Mouse (Mus musculus): ENCODE measurements at regions not wholly inside any gene's neighbourhood (a gene's known extent, or its start where the extent isn't known, plus 50 kb on each side); places are given as distances from the start of the nearest gene placed in this dataset.

DNA sequence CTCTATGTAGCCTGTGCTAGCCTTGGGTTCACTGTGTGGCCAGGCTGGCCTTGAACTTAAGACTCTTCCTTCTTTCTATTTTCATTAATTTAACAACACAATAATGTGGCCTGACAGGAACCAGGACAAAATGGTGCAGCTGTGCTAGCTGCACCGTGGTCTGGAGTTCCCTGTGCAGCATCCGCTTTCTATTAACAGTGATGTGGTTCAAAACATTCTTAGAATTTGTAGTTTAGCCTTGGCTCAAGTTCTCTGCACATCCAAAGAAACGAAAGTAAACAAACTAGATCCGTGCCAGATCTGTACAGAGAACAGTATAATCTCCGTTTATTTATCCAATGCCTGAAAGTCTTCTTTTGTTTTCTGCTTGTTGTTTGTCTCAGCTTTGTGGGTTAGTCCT is 88.5 kb downstream of the Irx1 start:
- Histone ChIP-seq H3K27ac (ENCODE audit: low read depth, low read length) (no peak overlapping the region), H3K27me3 (ENCODE audit: insufficient read depth, low read length) (no peaks in the 10 kb centered on the region), H3K4me2 (ENCODE audit: low read depth) (no peak overlapping the region), H3K4me3 (ENCODE audit: low read depth, low read length) (no peak overlapping the region), H3K9ac (no peak overlapping the region), H3K9me3 (ENCODE audit: low read length) (no peaks in the 10 kb centered on the region), H3K36me3 (ENCODE audit: insufficient read depth) (no peaks in the 10 kb centered on the region), H3K4me1 (ENCODE audit: insufficient read depth) (no peaks in the 10 kb centered on the region)
- no peak for ATAC-seq
- DNase-seq = no peak
- WGBS = 59% methylated on average over 5 of the region's 5 CpGs
- no peak for TF ChIP-seq CTCF (IDR thresholded peaks at IDR 0.05; ENCODE audit: low read depth)

DNA sequence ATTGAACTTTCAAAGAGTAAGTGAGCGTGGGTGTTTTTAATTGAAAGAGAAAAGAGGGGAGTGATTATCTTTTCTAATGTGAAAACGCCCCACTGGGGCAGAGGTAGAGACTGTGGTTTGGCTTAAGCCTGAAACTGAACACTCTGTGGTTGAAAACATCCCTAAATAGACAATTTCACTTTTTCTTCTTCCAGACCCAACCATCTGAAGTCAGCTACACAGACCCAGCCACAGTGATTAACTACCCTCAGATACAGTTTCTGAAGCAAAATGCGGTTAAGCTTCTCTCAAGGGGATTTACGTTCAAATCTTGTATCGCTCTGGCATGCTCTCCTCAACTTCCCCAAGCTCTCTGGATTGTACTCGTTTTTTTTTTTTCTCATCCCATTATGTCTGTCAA is 94.8 kb downstream of the Irx1 start:
- ATAC-seq = no peak
- no peaks in the 10 kb centered on the region for H3K27me3 ChIP-seq (ENCODE audit: insufficient read depth, low read length)
- H3K27ac ChIP-seq (ENCODE audit: low read depth, low read length) = no peak overlapping the region
- H3K4me2 ChIP-seq (ENCODE audit: low read depth) = no peak overlapping the region
- H3K4me3 ChIP-seq (ENCODE audit: low read depth, low read length) = no peak overlapping the region
- no peaks in the 10 kb centered on the region for H3K4me1 ChIP-seq (ENCODE audit: insufficient read depth)
- no peaks in the 10 kb centered on the region for H3K9me3 ChIP-seq (ENCODE audit: low read length)
- H3K9ac ChIP-seq = no peak overlapping the region
- no peak for TF ChIP-seq CTCF (IDR thresholded peaks at IDR 0.05; ENCODE audit: low read depth)
- DNase-seq = no peak
- no peaks in the 10 kb centered on the region for H3K36me3 ChIP-seq (ENCODE audit: insufficient read depth)
- 76% methylated on average over 6 of the region's 6 CpGs for WGBS

DNA sequence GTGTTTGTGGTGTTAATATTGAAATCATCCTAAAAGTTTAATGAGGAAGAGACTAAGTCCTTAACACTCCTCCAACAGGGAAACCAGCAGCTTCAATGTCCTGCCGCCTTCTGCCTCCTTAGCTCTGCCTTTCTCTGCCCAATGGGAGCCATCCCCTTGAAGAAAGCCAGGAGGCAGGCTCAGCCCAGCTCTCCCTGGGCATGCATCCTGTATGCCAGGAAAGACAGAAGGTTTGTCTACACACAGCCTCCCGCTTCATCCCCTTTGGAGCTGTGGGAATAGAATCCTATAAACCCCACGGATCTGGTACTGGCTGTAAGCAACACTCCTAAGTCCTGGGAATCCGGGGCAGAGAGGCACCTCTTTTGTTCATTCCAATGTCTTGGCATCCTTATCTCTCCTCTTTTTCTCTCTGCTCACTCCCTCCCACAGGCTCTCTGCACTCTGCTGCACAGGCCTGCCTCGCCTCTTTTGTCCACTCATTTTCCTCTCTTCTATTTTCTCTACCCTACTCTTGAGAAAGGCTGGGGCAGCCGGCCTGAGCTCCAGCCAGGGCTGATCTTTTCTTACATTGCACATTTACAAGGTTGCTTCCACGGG is 110.0 kb downstream of the Irx1 start:
- ATAC-seq (peak; percentile 61), DNase-seq (no peak)
- no peak for TF ChIP-seq CTCF (IDR thresholded peaks at IDR 0.05; ENCODE audit: low read depth)

DNA sequence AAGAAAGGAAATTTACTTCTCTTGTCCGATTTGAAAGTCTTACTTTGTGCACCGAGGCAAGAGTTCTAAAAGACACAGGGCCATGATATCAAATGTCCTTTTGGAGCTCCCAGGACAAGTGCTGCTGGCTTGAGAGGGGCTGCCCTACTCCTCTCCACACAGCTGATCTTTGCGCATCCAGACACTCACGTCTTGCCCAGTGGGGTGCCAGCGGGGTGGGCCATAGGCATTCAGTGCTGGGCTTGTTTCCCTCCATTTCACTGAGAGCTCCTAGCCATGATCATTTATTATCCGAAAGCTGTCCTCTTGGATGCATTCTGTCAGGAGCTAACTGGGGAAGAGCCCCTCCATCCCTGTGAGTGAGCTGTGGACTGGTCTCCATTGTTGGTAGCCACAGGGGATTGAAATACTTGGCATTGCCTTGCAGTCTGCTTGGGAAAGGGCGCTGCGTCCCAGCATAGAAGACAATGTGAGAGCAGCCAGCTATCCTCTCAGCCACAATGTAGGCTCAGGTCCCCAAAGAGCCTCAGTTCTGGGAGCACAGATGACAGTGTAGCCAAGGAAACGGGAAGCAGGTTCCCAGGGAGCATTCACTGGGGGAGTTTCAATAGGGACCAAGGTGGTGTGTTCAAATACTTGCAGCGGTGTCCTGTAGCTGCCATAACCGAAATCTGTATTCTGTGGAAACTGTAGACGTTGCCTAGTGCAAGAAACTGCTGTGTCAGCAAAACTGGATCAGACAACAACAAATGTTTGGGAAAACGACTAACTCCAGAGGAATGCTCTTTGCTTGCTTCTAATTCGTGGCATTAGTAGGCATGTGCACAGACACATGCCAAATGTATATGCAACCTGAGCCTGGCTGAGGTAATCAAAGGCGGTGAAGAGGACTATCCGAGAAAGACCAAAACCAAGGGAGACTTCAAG is 159.2 kb downstream of the Irx1 start:
- DNase-seq (peak; percentile 23), ATAC-seq (peak; percentile 66)
- Histone ChIP-seq H3K27ac (ENCODE audit: low read depth, low read length) (no peak overlapping the region), H3K9me3 (ENCODE audit: low read length) (no peaks in the 10 kb centered on the region), H3K9ac (no peak overlapping the region), H3K4me1 (ENCODE audit: insufficient read depth) (no peaks in the 10 kb centered on the region), H3K4me3 (ENCODE audit: low read depth, low read length) (no peak overlapping the region), H3K27me3 (ENCODE audit: insufficient read depth, low read length) (no peaks in the 10 kb centered on the region; the same call in 1 of the 2 replicates), H3K4me2 (ENCODE audit: low read depth) (no peak overlapping the region), H3K36me3 (ENCODE audit: insufficient read depth) (no peaks in the 10 kb centered on the region)
- 46% methylated on average over 16 of the region's 16 CpGs for WGBS
- no peak for TF ChIP-seq CTCF (IDR thresholded peaks at IDR 0.05; ENCODE audit: low read depth)

More for the DNA sequence above, 110.0 kb downstream of the Irx1 start:
- no peaks in the 10 kb centered on the region for H3K9me3 ChIP-seq (ENCODE audit: low read length)
- no peaks in the 10 kb centered on the region for H3K36me3 ChIP-seq (ENCODE audit: insufficient read depth)
- H3K4me3 ChIP-seq (ENCODE audit: low read depth, low read length) = no peak overlapping the region
- no peak overlapping the region for H3K9ac ChIP-seq
- no peaks in the 10 kb centered on the region for H3K27me3 ChIP-seq (ENCODE audit: insufficient read depth, low read length)
- 52% methylated on average over 7 of the region's 7 CpGs for WGBS
- no peak overlapping the region for H3K27ac ChIP-seq (ENCODE audit: low read depth, low read length)
- no peak overlapping the region for H3K4me2 ChIP-seq (ENCODE audit: low read depth)
- no peaks in the 10 kb centered on the region for H3K4me1 ChIP-seq (ENCODE audit: insufficient read depth)

DNA sequence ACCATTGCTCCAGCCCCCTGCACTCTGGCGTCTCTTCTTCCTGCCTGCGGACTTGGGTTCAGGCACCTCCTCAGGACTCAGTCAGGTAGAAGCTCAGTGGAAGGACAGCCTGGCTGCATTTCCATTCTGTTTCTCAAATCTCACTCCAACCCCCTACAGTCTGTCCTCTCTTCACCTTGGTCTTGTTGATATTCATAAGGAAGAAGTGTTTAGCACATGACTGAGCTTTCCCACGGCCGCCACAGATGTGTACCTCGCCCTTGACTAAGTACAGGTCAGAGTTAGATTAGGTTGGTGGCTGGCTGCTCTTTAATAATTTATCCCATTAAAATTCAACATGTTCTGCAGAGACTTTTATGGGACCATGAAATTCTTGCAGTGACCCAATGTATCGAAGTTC is 165.2 kb downstream of the Irx1 start:
- H3K27ac ChIP-seq (ENCODE audit: low read depth, low read length) = no peak overlapping the region
- H3K9me3 ChIP-seq (ENCODE audit: low read length) = no peaks in the 10 kb centered on the region
- WGBS = 91% methylated on average over 6 of the region's 6 CpGs
- H3K4me2 ChIP-seq (ENCODE audit: low read depth) = no peak overlapping the region
- no peaks in the 10 kb centered on the region for H3K27me3 ChIP-seq (ENCODE audit: insufficient read depth, low read length)
- TF ChIP-seq CTCF (IDR thresholded peaks at IDR 0.05; ENCODE audit: low read depth) = no peak
- no peak overlapping the region for H3K9ac ChIP-seq
- ATAC-seq (no peak), DNase-seq (no peak)
- no peaks in the 10 kb centered on the region for H3K36me3 ChIP-seq (ENCODE audit: insufficient read depth)
- H3K4me3 ChIP-seq (ENCODE audit: low read depth, low read length) = no peak overlapping the region
- H3K4me1 ChIP-seq (ENCODE audit: insufficient read depth) = no peaks in the 10 kb centered on the region

DNA sequence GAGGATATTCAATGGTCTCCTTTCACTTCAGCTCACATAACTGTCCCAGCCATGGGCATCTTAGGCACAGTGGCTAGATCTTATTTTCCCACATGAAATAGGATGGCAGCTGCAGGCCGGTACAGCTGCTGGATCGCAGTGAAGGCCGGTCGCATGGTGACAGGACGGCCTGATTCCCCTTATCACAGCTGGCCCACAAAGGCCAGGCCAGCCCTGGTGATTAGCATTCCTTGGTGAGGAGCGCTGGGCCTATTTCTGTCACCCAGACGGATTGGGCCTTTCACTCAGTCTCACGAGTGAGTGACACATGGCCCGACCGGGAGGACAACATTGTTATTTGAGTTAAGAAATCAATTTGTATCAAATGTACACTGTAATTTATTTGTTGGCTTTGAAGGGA is 178.8 kb downstream of the Irx1 start:
- ATAC-seq (no peak), DNase-seq (no peak)
- no peaks in the 10 kb centered on the region for H3K4me1 ChIP-seq (ENCODE audit: insufficient read depth)
- H3K4me2 ChIP-seq (ENCODE audit: low read depth) = no peak overlapping the region
- H3K36me3 ChIP-seq (ENCODE audit: insufficient read depth) = no peaks in the 10 kb centered on the region
- no peaks in the 10 kb centered on the region for H3K9me3 ChIP-seq (ENCODE audit: low read length)
- WGBS = 45% methylated on average over 10 of the region's 10 CpGs
- TF ChIP-seq CTCF (IDR thresholded peaks at IDR 0.05; ENCODE audit: low read depth) = no peak
- no peaks in the 10 kb centered on the region for H3K27me3 ChIP-seq (ENCODE audit: insufficient read depth, low read length)
- H3K9ac ChIP-seq = no peak overlapping the region
- H3K4me3 ChIP-seq (ENCODE audit: low read depth, low read length) = no peak overlapping the region
- H3K27ac ChIP-seq (ENCODE audit: low read depth, low read length) = no peak overlapping the region
